Mouse (Mus musculus) c-Kit-positive CD71-positive TER-119-negative erythroid progenitor cells, embryonic 14.5 days (primary cell): ENCODE measurements around the gene Vill.

Source experiments
- DNase-seq: peaks from one replicate; pipeline ENCODE4 v3.0.0-alpha.2; 2013; ENCODE audit warnings: low read depth

Gene Vill

GRCm38 (mm10) chr9:119110640-119111039 lies 58.1 kb downstream of the Vill start:
- no peak for DNase-seq

DNA sequence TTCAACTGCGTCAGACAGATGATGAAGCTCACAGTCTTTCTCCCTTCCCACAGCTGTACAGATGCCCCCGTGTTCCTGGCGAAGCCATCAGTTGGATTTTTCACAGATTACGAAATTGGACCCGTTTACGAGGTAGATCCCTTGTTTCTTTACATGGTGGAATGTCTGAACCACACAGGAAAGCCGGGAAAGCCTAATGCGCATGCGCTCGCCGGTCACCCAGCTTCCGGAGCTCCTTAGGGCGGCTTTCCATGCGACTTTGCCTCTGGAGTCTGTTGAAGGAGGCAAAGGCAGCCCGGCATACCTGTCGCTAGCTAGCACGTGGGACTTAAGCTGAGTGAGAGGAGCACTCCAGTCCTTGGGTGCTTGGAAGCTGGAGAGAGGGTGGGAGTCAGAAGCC lies 62.3 kb downstream of the Vill start:
- no peak for DNase-seq

DNA sequence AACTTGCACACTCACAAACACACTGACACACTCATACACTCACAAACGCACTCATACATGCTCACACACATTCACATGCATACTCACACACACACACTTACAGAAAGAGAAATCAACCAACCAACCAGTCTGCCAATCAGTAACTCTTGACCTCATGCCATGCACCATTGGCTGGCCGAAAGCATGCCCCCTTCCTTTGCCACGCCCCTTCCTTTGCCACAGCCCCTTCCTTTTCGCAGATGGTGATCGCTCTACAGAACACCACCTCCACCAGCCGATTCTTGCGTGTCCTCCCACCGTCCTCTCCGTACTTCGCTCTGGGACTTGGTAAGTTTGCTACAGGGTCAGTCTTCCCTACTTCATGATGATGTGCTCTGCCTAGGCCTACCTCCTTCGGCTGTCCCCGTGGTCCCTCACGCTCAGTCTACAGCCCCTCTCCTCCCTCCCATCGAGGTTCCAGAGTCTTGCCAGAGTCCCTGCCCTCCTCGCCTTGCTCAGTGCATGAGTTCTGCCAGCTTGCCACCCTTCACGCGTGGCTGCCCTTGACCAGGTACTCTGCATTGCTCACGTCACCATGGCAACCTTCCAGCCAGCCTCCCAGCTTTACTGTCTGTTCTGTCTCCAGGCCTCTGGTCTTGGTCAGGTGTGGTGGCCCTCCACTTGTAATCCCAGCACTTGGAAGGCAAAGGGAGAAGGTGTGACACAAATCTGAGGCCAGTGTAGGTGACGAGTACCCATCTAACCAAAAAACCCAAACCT lies 67.0 kb downstream of the Vill start:
- DNase-seq = no peak

DNA sequence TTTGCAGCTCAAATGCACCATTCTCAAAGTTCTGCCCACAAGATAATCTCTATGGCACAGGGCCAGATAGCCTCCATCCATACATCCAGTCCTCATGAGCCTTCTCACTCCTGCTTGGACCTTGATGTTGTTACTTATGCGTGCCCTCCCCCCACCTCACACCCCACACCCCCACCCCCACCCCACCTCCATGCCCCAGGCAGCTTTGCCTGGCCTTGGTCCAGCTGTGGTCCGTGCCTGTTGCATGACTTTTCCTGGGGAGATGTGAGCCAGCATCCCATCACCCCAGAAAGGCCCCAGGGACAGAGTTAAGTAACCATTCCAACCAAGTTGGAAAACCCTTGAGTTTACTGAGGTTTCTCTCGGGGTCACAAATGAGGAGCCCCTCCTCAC lies 67.6 kb downstream of the Vill start:
- DNase-seq = no peak
